Mouse (Mus musculus): ENCODE data around the gene Gpr135.

Gene Gpr135

GRCm38 (mm10) chr12:72070327-72071269, at the start of gene Gpr135:
Gene Gpr135, minus strand, starts transcription at chr12:72071125.
- in situ Hi-C loops (cut with MseI, MboI), result no loop called here

- in situ Hi-C loops (cut with MseI, MboI), result no loop called here
Measured at GRCm38 (mm10) chr12:72115686-72116345, 44.9 kb upstream of the Gpr135 start.

DNA sequence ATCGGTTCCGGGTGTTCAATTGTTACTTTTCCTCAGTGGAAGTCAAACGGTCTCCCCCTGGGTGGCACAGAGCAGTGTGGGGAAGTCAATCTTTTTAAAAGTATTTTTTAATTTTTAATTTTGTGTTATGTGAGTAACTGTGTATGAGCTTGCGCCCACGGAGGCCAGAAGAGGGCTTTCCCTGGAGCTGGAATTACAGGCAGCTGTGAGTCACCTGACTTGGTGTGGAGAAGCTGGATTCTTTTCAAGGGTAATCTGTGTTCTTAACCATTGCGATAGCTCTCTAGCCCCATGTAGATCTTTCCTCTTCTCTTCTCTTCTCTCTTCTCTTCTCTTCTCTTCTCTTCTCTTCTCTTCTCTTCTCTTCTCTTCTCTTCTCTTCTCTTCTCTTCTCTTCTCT, 44.2 kb upstream of the Gpr135 start:
- in situ Hi-C loops (cut with MseI, MboI), result no loop called here

- in situ Hi-C loops (cut with MseI, MboI), result loop anchor here (5.0 to 10.0 kb wide), 3 partner anchors 140 to 323 kb away; no protein-coding TSS in a partner anchor
Measured at GRCm38 (mm10) chr12:72104525-72105281, 33.8 kb upstream of the Gpr135 start.

DNA sequence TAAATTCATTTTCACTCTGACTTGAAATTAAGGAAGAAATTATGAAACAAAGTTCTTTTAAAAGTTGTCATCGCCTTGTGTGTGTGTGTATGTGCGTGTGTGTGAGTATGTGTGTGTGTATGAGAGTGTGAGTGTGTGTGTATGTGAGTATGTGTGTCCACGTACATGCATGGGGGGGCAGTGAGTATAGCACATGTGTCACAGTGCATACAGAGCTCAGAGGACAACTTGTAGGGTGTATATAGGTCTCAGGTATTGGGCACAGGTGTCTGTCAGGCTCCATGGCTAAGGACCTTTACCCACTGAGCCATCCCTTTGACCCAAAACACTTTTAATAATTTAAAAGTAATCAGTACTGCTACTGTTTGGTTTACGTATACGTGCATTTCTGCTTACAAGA, 33.1 kb upstream of the Gpr135 start:
- in situ Hi-C loops (cut with MseI, MboI), result loop anchor here (5.0 to 10.0 kb wide), 3 partner anchors 141 to 323 kb away; no protein-coding TSS in a partner anchor

DNA sequence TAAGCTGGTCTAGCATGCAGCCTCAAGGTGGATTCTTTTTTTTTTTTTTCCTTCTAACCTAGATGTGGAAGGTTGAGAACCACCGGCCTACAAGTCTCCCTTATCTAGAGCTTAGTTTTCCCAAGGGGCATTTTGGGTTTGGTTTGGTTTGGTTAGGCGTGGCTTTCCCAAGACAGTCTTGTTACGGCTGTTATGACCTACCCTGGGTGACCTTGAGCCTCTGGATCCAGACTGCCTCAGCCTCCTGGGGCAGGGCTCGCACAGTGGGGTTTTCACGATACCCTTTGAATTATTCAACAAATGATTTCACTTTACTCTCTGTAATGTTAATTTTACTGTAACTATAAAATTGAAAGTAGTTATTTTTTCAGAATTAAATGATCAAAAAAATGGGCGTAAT, 31.9 kb upstream of the Gpr135 start:
- in situ Hi-C loops (cut with MseI, MboI), result loop anchor here (5.0 to 10.0 kb wide), 3 partner anchors 142 to 325 kb away; no protein-coding TSS in a partner anchor

GRCm38 (mm10) chr12:72096966-72097365, 26.0 kb upstream of the Gpr135 start:
- in situ Hi-C loops (cut with MseI, MboI), result no loop called here

DNA sequence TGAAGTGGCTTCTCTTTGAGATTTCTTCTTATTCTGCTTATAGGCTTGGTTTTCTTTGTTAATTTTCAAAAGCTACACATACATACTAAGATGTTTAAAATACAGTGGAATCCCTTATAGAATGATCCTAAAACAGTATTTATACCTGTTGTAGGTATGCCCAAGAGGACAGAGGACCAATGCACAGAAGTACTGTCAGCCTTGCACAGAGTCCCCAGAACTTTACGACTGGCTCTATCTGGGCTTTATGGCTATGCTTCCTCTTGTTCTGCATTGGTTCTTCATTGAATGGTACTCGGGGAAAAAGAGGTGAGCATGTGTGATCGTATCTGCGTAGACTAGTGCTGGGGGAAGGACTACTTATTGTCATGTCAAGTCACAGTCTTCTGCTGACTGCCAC, 18.9 kb upstream of the Gpr135 start:
- in situ Hi-C loops (cut with MseI, MboI), result no loop called here

DNA sequence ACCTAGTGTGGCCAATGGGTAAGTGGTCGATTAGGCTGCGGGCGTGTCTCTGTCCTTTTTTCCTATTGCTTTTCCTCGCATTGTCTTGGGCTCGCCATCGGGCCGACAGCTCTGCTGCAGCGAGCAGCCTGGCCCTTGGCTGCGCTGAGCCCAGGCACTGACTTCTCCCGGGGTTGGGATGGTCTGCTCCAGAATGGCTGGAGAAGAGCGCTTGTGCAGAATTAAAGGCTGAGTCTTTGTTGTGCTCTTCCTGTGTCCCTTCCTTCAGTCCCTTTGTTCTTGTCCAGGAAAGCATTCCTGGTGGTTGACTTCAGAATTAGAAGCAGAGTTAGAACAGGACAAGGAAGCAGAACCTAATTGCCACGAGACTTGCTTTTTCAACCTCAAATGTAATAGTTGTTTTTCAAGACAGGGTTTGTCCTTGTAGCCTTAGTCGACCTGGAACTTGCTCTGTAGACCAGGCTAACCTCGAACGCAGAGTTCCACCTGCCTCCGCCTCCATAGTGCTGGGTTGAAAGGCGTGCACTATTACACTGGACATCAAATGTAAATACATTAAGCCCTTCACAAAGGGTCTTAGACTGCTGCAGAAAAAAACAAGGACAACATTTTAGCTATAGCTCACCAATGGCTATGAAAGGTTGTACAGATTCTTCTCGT, 15.4 kb upstream of the Gpr135 start:
- in situ Hi-C loops (cut with MseI, MboI), result no loop called here

GRCm38 (mm10) chr12:72085329-72086165, 14.6 kb upstream of the Gpr135 start, which contains the start of the genes L3hypdh and Jkamp:
Gene L3hypdh, minus strand, starts transcription at chr12:72085439.
Gene Jkamp, plus strand, starts transcription at chr12:72085589.
- in situ Hi-C loops (cut with MseI, MboI), result no loop called here

GRCm38 (mm10) chr12:72085024-72085328, 14.1 kb upstream of the Gpr135 start:
- in situ Hi-C loops (cut with MseI, MboI), result no loop called here

- in situ Hi-C loops (cut with MseI, MboI), result no loop called here
Measured at GRCm38 (mm10) chr12:72084261-72085023, 13.5 kb upstream of the Gpr135 start.

DNA sequence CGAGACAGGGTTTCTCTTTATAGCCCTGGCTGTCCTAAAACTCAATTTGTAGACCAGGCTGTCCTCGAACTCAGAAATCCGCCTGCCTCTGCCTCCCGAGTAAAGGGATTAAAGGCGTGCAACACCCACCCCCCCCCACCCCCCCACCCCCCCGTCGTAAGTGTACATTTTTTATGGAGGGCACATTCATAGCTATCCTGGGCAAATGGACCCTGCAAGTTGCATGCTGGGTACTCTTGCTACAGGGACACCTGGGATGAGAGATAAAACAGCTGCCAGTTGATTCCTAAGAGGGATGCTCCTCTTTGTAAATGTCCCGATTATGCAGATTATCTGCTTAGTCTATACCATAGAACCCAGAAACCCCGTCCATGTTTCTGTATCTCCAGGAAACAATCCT, 12.3 kb upstream of the Gpr135 start:
- in situ Hi-C loops (cut with MseI, MboI), result no loop called here

DNA sequence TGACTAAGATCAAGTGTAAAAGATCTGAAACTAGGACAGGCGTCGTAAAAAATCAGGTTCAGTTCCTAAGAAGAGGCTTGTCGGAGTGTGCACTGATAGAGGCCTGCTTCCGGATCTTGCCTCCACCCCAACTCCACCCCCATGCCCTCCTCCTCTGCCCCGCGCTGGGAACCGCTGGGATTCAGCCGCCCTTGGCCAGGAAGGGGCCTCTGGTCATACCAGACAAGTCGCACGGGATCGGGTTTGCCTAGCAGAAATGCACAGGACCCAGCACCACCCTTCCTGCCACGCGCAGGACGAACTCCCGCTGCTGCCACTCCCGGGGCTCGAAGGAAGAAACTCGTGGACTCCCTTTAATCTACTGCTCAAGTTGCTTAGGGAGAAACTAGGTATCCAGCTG, 11.4 kb upstream of the Gpr135 start:
- in situ Hi-C loops (cut with MseI, MboI), result no loop called here

DNA sequence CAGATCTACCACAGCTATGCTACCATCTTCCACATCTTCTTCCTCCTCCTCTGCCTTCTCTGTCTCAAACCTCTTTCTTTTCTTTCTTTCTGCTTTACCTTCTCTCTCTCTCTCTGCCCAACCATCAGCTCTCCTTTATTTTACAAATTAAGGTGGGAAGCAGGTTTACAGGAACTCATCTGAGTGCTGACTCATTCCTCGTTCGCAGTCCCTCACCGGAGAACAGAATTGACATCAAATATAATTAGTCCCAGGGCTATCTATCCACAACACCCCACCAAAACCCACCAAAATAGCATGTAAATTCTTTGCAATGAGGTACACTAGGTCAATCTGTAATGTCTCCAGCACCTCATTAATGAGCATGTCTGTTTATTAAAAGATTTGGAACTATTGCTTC, 11.0 kb upstream of the Gpr135 start:
- in situ Hi-C loops (cut with MseI, MboI), result no loop called here

- in situ Hi-C loops (cut with MseI, MboI), result no loop called here
Measured at GRCm38 (mm10) chr12:72078248-72078647, 7.3 kb upstream of the Gpr135 start.

DNA sequence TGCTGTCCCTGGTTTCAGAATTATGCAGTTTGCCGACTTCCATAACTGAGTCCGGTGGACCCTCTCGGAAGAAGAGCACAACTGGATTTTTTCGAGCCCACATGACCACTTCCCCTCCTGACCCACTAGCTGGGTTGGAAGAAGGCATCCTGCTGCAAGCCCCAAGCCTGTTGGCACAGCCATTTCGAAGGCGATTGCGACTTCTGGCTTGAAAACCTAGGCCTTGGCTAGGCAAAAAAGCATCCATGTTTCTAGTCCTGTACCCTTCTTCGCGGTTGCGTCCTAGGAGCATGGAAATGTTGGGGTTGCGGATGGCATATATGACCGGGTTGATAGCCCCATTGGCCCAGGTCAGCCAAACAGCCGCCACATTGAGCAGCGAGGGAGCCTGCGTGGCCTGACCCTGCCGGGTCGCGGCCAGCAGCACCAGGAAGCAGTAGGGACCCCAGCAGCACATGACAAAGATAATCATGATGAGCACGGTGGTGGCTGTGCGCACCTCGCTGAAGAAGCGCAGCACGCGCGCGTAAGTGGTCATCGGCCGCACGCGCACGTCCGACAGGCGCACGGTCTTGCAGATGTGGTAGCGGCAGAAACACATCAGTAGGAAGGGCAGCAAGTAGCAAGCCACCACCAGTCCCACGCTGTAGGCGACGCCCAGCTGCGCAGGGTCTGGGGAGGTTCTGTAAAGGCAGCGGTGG, 1.1 kb downstream of the Gpr135 start:
- in situ Hi-C loops (cut with MseI, MboI), result no loop called here

- in situ Hi-C loops (cut with MseI, MboI), result no loop called here
Measured at GRCm38 (mm10) chr12:72057780-72058179, 13.1 kb downstream of the Gpr135 start.

- in situ Hi-C loops (cut with MseI, MboI), result no loop called here
Measured at GRCm38 (mm10) chr12:72053851-72054250, 17.1 kb downstream of the Gpr135 start.

Data from mouse trophoblast stem cell (cell line).